Mouse (Mus musculus): ENCODE results near the gene Rrbp1. TPM values are rescaled to one million over a fixed set of nuclear protein-coding genes. Genes with fewer than 3 reads are reported as not detected.

The Rrbp1 gene
- 39.6 and 43.4 TPM in 2 replicates for polyA plus RNA-seq (2012; rRNA removed)

GRCm38 (mm10) chr2:144011080-144011551 is at the start of gene Rrbp1:
TSS of gene Rrbp1 (minus strand) at chr2:144011263.
- WGBS: under 1% methylated on average over 51 of the region's 53 CpGs
- peak; percentile 96 to 97 for DNase-seq (ENCODE audit: low read depth in 1 of 2, low spot score in 2 of 2)
- no peak for TF ChIP-seq CTCF (IDR thresholded peaks at IDR 0.05; ENCODE audit: extremely low read depth, insufficient read depth, insufficient read length, insufficient replicate concordance)
- peak; percentile 45; the same call in 1 of the 2 replicates for TF ChIP-seq POLR2A (IDR thresholded peaks at IDR 0.05; ENCODE audit: low read depth, low read length)
- Histone ChIP-seq H3K27ac (ENCODE audit: insufficient read depth, low read length) (peak within 1 kb of the TSS; percentile 92), H3K27me3 (ENCODE audit: control insufficient read depth, insufficient read depth, low read length) (no peaks in the 10 kb centered on the region), H3K4me1 (ENCODE audit: control insufficient read depth, insufficient read depth, insufficient read length) (peaks cover 5% of the 10 kb centered on the region; the same call in 1 of the 2 replicates), H3K4me3 (ENCODE audit: extremely low read depth, insufficient read depth, insufficient read length) (peak within 1 kb of the TSS; percentile 94), H3K36me3 (ENCODE audit: control insufficient read depth, insufficient read depth, low read length) (no peaks in the 10 kb centered on the region)

GRCm38 (mm10) chr2:144057735-144058134 is 46.7 kb upstream of the Rrbp1 start:
- WGBS: 88% methylated on average over 2 of the region's 2 CpGs
- Histone ChIP-seq H3K27me3 (ENCODE audit: control insufficient read depth, insufficient read depth, low read length) (no peaks in the 10 kb centered on the region), H3K4me3 (ENCODE audit: extremely low read depth, insufficient read depth, insufficient read length) (no peak overlapping the region), H3K36me3 (ENCODE audit: control insufficient read depth, insufficient read depth, low read length) (no peaks in the 10 kb centered on the region), H3K27ac (ENCODE audit: insufficient read depth, low read length) (no peak overlapping the region), H3K4me1 (ENCODE audit: control insufficient read depth, insufficient read depth, insufficient read length) (no peaks in the 10 kb centered on the region)
- no peak for DNase-seq (ENCODE audit: low read depth in 1 of 2, low spot score in 2 of 2)
- TF ChIP-seq POLR2A (IDR thresholded peaks at IDR 0.05; ENCODE audit: low read depth, low read length): no peak
- TF ChIP-seq CTCF (IDR thresholded peaks at IDR 0.05; ENCODE audit: extremely low read depth, insufficient read depth, insufficient read length, insufficient replicate concordance): no peak

- Histone ChIP-seq H3K4me3 (ENCODE audit: extremely low read depth, insufficient read depth, insufficient read length) (no peak overlapping the region), H3K4me1 (ENCODE audit: control insufficient read depth, insufficient read depth, insufficient read length) (peaks cover 7% of the 10 kb centered on the region; the same call in 1 of the 2 replicates), H3K27me3 (ENCODE audit: control insufficient read depth, insufficient read depth, low read length) (no peaks in the 10 kb centered on the region), H3K27ac (ENCODE audit: insufficient read depth, low read length) (no peak overlapping the region), H3K36me3 (ENCODE audit: control insufficient read depth, insufficient read depth, low read length) (no peaks in the 10 kb centered on the region)
- 93% methylated on average over 8 of the region's 8 CpGs for WGBS
- TF ChIP-seq POLR2A (IDR thresholded peaks at IDR 0.05; ENCODE audit: low read depth, low read length) (no peak), CTCF (IDR thresholded peaks at IDR 0.05; ENCODE audit: extremely low read depth, insufficient read depth, insufficient read length, insufficient replicate concordance) (no peak)
- DNase-seq (ENCODE audit: low read depth in 1 of 2, low spot score in 2 of 2): no peak
These were observed 41.5 kb upstream of the Rrbp1 start for GRCm38 (mm10) chr2:144052410-144053065.

GRCm38 (mm10) chr2:144050861-144051260 is 39.8 kb upstream of the Rrbp1 start:
- H3K27me3 ChIP-seq (ENCODE audit: control insufficient read depth, insufficient read depth, low read length): no peaks in the 10 kb centered on the region
- no peaks in the 10 kb centered on the region for H3K36me3 ChIP-seq (ENCODE audit: control insufficient read depth, insufficient read depth, low read length)
- WGBS: 46% methylated on average over 6 of the region's 6 CpGs
- peak in 1 of 2 experiments; percentile 18 for DNase-seq (ENCODE audit: low read depth in 1 of 2, low spot score in 2 of 2)
- no peak overlapping the region for H3K4me3 ChIP-seq (ENCODE audit: extremely low read depth, insufficient read depth, insufficient read length)
- H3K4me1 ChIP-seq (ENCODE audit: control insufficient read depth, insufficient read depth, insufficient read length): peaks cover 7% of the 10 kb centered on the region; the same call in 1 of the 2 replicates
- TF ChIP-seq POLR2A (IDR thresholded peaks at IDR 0.05; ENCODE audit: low read depth, low read length): no peak
- TF ChIP-seq CTCF (IDR thresholded peaks at IDR 0.05; ENCODE audit: extremely low read depth, insufficient read depth, insufficient read length, insufficient replicate concordance): no peak
- H3K27ac ChIP-seq (ENCODE audit: insufficient read depth, low read length): no peak overlapping the region

- WGBS: 52% methylated on average over 8 of the region's 8 CpGs
- Histone ChIP-seq H3K27me3 (ENCODE audit: control insufficient read depth, insufficient read depth, low read length) (no peaks in the 10 kb centered on the region), H3K27ac (ENCODE audit: insufficient read depth, low read length) (no peak overlapping the region), H3K36me3 (ENCODE audit: control insufficient read depth, insufficient read depth, low read length) (no peaks in the 10 kb centered on the region), H3K4me1 (ENCODE audit: control insufficient read depth, insufficient read depth, insufficient read length) (peaks cover 7% of the 10 kb centered on the region; the same call in 1 of the 2 replicates), H3K4me3 (ENCODE audit: extremely low read depth, insufficient read depth, insufficient read length) (no peak overlapping the region)
- peak in 1 of 2 experiments; percentile 5 for DNase-seq (ENCODE audit: low read depth in 1 of 2, low spot score in 2 of 2)
- TF ChIP-seq CTCF (IDR thresholded peaks at IDR 0.05; ENCODE audit: extremely low read depth, insufficient read depth, insufficient read length, insufficient replicate concordance) (no peak), POLR2A (IDR thresholded peaks at IDR 0.05; ENCODE audit: low read depth, low read length) (no peak)
These were observed 39.1 kb upstream of the Rrbp1 start for GRCm38 (mm10) chr2:144050146-144050680.

GRCm38 (mm10) chr2:144046916-144047315 is 35.9 kb upstream of the Rrbp1 start:
- no peak for DNase-seq (ENCODE audit: low read depth in 1 of 2, low spot score in 2 of 2)
- 33% methylated on average over 11 of the region's 11 CpGs for WGBS
- no peaks in the 10 kb centered on the region for H3K27me3 ChIP-seq (ENCODE audit: control insufficient read depth, insufficient read depth, low read length)
- H3K4me1 ChIP-seq (ENCODE audit: control insufficient read depth, insufficient read depth, insufficient read length): peaks cover 7% of the 10 kb centered on the region; the same call in 1 of the 2 replicates
- TF ChIP-seq CTCF (IDR thresholded peaks at IDR 0.05; ENCODE audit: extremely low read depth, insufficient read depth, insufficient read length, insufficient replicate concordance) (no peak), POLR2A (IDR thresholded peaks at IDR 0.05; ENCODE audit: low read depth, low read length) (no peak)
- no peak overlapping the region for H3K4me3 ChIP-seq (ENCODE audit: extremely low read depth, insufficient read depth, insufficient read length)
- no peak overlapping the region for H3K27ac ChIP-seq (ENCODE audit: insufficient read depth, low read length)
- no peaks in the 10 kb centered on the region for H3K36me3 ChIP-seq (ENCODE audit: control insufficient read depth, insufficient read depth, low read length)

All from spleen, adult 2 months (tissue).